Mouse (Mus musculus) ES-Bruce4 (cell line): ENCODE results near the gene Prox1.

Experiments
- CTCF ChIP-seq: IDR thresholded peaks from one replicate; pipeline ENCODE4 v1.8.1; 2011; ENCODE audit warnings: low read depth, low read length
- POLR2A ChIP-seq: IDR thresholded peaks from one replicate; pipeline ENCODE4 v1.8.1; 2011; ENCODE audit warnings: low read length; ENCODE audit not compliant: insufficient read depth

DNA sequence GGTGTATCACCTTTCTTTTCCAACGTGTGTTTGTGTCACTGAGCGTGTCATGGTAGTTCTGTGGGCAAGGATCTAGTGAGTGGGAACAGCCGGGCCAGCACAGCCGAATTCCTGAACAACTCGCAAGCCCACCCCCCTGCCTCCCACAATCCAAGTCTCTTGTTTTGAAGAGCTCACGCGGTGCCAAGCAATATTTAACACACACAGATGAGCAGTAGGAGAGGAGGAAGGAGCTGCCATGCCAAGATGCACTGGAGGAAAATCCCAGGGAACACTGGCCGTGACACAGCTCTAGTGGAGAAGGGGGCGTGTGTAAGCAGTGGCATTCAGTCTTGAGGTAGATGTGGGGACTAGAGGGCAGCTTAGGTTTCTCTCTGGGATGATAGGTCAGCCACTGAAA, 77.2 kb downstream of the Prox1 start:
- TF ChIP-seq CTCF (no peak), POLR2A (no peak)
